Mouse (Mus musculus) spleen, postnatal 4 days (tissue): ENCODE results near the gene Tuba3b.

ENCODE experiments used
- DNase-seq, 2 experiments: peaks; one replicate each; pipeline ENCODE4 v3.0.0; 2022; ENCODE audit warnings: low spot score in 2 of 2

Tuba3b gene

GRCm38 (mm10) chr6:145615666-145616210 is at the start of gene Tuba3b:
Tuba3b (plus strand) TSS chr6:145615757.
- no peak for DNase-seq

- DNase-seq = no peak
These were observed 48.3 kb upstream of the Tuba3b start for GRCm38 (mm10) chr6:145567296-145567695.

- no peak for DNase-seq
These were observed 47.7 kb upstream of the Tuba3b start for GRCm38 (mm10) chr6:145567832-145568231.

- no peak for DNase-seq
These were observed 46.9 kb upstream of the Tuba3b start for GRCm38 (mm10) chr6:145568701-145569100.

GRCm38 (mm10) chr6:145573250-145574013 is 42.1 kb upstream of the Tuba3b start:
- no peak for DNase-seq

GRCm38 (mm10) chr6:145576762-145577161 is 38.8 kb upstream of the Tuba3b start:
- no peak for DNase-seq

GRCm38 (mm10) chr6:145578457-145579185 is 36.9 kb upstream of the Tuba3b start:
- no peak for DNase-seq

- no peak for DNase-seq
These were observed 35.8 kb upstream of the Tuba3b start for GRCm38 (mm10) chr6:145579761-145580160.

- DNase-seq = no peak
These were observed 34.0 kb upstream of the Tuba3b start for GRCm38 (mm10) chr6:145581366-145582170.

GRCm38 (mm10) chr6:145585052-145585973 is 30.2 kb upstream of the Tuba3b start:
- DNase-seq = no peak

GRCm38 (mm10) chr6:145590501-145591293 is 24.9 kb upstream of the Tuba3b start:
- DNase-seq = no peak

GRCm38 (mm10) chr6:145591578-145591977 is 24.0 kb upstream of the Tuba3b start:
- DNase-seq = no peak

- DNase-seq = no peak
These were observed 23.5 kb upstream of the Tuba3b start for GRCm38 (mm10) chr6:145592036-145592435.

GRCm38 (mm10) chr6:145592531-145592998 is 23.0 kb upstream of the Tuba3b start:
- DNase-seq = no peak

GRCm38 (mm10) chr6:145593991-145594390 is 21.6 kb upstream of the Tuba3b start:
- DNase-seq = no peak

- DNase-seq = no peak
These were observed 19.7 kb upstream of the Tuba3b start for GRCm38 (mm10) chr6:145595905-145596304.

- peak in 1 of 2 experiments; percentile 18 for DNase-seq
These were observed 16.6 kb upstream of the Tuba3b start for GRCm38 (mm10) chr6:145598794-145599555.

GRCm38 (mm10) chr6:145604126-145604525 is 11.4 kb upstream of the Tuba3b start:
- no peak for DNase-seq

- DNase-seq = no peak
These were observed 10.9 kb upstream of the Tuba3b start for GRCm38 (mm10) chr6:145604648-145605047.
